Mouse (Mus musculus): Measurements from ENCODE around the gene Ptger4. TPM values are rescaled to one million over a fixed set of nuclear protein-coding genes. Genes with fewer than 3 reads are reported as not detected.
"Not testable (repeated sequence)": the region's sequence is repeated elsewhere in the genome, so short reads cannot be mapped to it uniquely, and the experiment has no call there.

Gene Ptger4
- total RNA-seq, 2 experiments from 2014 or later = 2.4 to 4.3 TPM

GRCm38 (mm10) chr15:5239361-5239760 lies 4.6 kb downstream of the Ptger4 start:
- intact Hi-C loops (cut with DNase I) = loop anchor here (10.0 kb wide), 1 partner anchor 1385 kb away; no protein-coding TSS in a partner anchor
- no peak for DNase-seq

GRCm38 (mm10) chr15:5238553-5238952 lies 5.4 kb downstream of the Ptger4 start:
- intact Hi-C loops (cut with DNase I) = loop anchor here (10.0 kb wide), 1 partner anchor 1386 kb away; no protein-coding TSS in a partner anchor
- DNase-seq = no peak

- no peak for DNase-seq
- intact Hi-C loops (cut with DNase I) = loop anchor here (10.0 kb wide), 1 partner anchor 1387 kb away; no protein-coding TSS in a partner anchor
These were observed 5.9 kb downstream of the Ptger4 start for GRCm38 (mm10) chr15:5238073-5238472.

GRCm38 (mm10) chr15:5237012-5237660 lies 6.9 kb downstream of the Ptger4 start:
- intact Hi-C loops (cut with DNase I) = loop anchor here (1.0 to 10.0 kb wide), 3 partner anchors 42 to 1388 kb away; no protein-coding TSS in a partner anchor
- DNase-seq = peak; percentile 17 to 26

GRCm38 (mm10) chr15:5236538-5236937 lies 7.4 kb downstream of the Ptger4 start:
- intact Hi-C loops (cut with DNase I) = loop anchor here (1.0 to 10.0 kb wide), 4 partner anchors 42 to 1388 kb away; no protein-coding TSS in a partner anchor
- DNase-seq = peak; percentile 81 to 86

GRCm38 (mm10) chr15:5235527-5235926 lies 8.5 kb downstream of the Ptger4 start:
- intact Hi-C loops (cut with DNase I) = loop anchor here (1.0 to 10.0 kb wide), 2 partner anchors 845 to 1389 kb away; no protein-coding TSS in a partner anchor
- DNase-seq = peak; percentile 18 to 28

- intact Hi-C loops (cut with DNase I) = loop anchor here (1.0 to 10.0 kb wide), 2 partner anchors 846 to 1390 kb away; no protein-coding TSS in a partner anchor
- DNase-seq = no peak
These were observed 9.3 kb downstream of the Ptger4 start for GRCm38 (mm10) chr15:5234659-5235058.

- DNase-seq = not testable (repeated sequence)
- intact Hi-C loops (cut with DNase I) = loop anchor here (10.0 kb wide), 1 partner anchor 1394 kb away; no protein-coding TSS in a partner anchor
These were observed 13.2 kb downstream of the Ptger4 start for GRCm38 (mm10) chr15:5230746-5231145.

GRCm38 (mm10) chr15:5220491-5220890 lies 23.5 kb downstream of the Ptger4 start:
- intact Hi-C loops (cut with DNase I) = no loop called here
- no peak for DNase-seq

- DNase-seq = no peak
- intact Hi-C loops (cut with DNase I) = no loop called here
These were observed 34.9 kb downstream of the Ptger4 start for GRCm38 (mm10) chr15:5209116-5209515.

GRCm38 (mm10) chr15:5205222-5205621 lies 38.8 kb downstream of the Ptger4 start:
- intact Hi-C loops (cut with DNase I) = no loop called here
- no peak for DNase-seq

GRCm38 (mm10) chr15:5196691-5197090 lies 47.3 kb downstream of the Ptger4 start:
- intact Hi-C loops (cut with DNase I) = no loop called here
- no peak for DNase-seq

- peak in 1 of 2 experiments; percentile 15 for DNase-seq
- intact Hi-C loops (cut with DNase I) = loop anchor here (2.0 kb wide), 2 partner anchors 41 to 719 kb away; no protein-coding TSS in a partner anchor
These were observed 47.9 kb downstream of the Ptger4 start for GRCm38 (mm10) chr15:5195987-5196514.

- no peak for DNase-seq
- intact Hi-C loops (cut with DNase I) = loop anchor here (2.0 to 5.0 kb wide), 4 partner anchors 42 to 1012 kb away; no protein-coding TSS in a partner anchor
These were observed 49.1 kb downstream of the Ptger4 start for GRCm38 (mm10) chr15:5194931-5195330.

GRCm38 (mm10) chr15:5194446-5194845 lies 49.5 kb downstream of the Ptger4 start:
- intact Hi-C loops (cut with DNase I) = loop anchor here (2.0 to 5.0 kb wide), 4 partner anchors 42 to 1013 kb away; no protein-coding TSS in a partner anchor
- DNase-seq = no peak

- intact Hi-C loops (cut with DNase I) = loop anchor here (2.0 to 5.0 kb wide), 4 partner anchors 43 to 1013 kb away; no protein-coding TSS in a partner anchor
- DNase-seq = no peak
These were observed 50.2 kb downstream of the Ptger4 start for GRCm38 (mm10) chr15:5193833-5194232.

- DNase-seq = peak in 1 of 2 experiments; percentile 28
- intact Hi-C loops (cut with DNase I) = loop anchor here (5.0 kb wide), 2 partner anchors 893 to 1018 kb away; no protein-coding TSS in a partner anchor
These were observed 54.4 kb downstream of the Ptger4 start for GRCm38 (mm10) chr15:5189504-5190093.

- intact Hi-C loops (cut with DNase I) = no loop called here
- DNase-seq = no peak
These were observed 56.0 kb downstream of the Ptger4 start for GRCm38 (mm10) chr15:5188029-5188428.

GRCm38 (mm10) chr15:5187116-5187515 lies 56.9 kb downstream of the Ptger4 start:
- intact Hi-C loops (cut with DNase I) = no loop called here
- no peak for DNase-seq

- intact Hi-C loops (cut with DNase I) = no loop called here
- DNase-seq = no peak
These were observed 57.7 kb downstream of the Ptger4 start for GRCm38 (mm10) chr15:5186293-5186675.

All from heart, postnatal 36 days (tissue).